ENCODE assay signal across 10 mouse cellular contexts in the genomic region with DNA sequence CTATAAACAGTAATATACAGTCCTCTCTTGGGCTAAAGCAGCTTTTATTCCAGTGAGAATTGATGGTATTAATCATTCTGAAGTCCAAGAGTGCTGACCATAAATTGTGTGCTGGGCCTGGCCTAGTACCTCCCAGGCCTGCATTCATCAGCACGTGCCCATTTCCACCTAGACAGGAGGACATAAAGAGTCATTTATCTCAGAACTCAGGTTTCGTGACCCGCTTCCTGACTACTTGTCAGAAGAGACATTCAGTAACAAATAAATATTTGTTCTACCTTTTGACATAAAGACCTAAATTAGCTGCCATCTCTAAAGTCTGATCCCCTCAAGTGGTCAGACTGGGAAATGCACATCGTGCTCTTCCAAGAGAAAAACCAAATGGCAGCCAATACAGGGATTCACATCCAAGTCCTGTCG.
DNase-seq lines count a peak whose midpoint lies in the region; ATAC-seq and TF ChIP-seq lines count a peak whose summit lies in the region.
"Had no signal": no experiment of that assay in that cellular context is flagged by ENCODE, and none has a peak within 500 bp of the region (broad histone marks: within the 10 kb centered on the region; RNA-seq: fewer than 3 reads in every experiment).

No protein-coding gene starts in this region.

- H3K36me3 ChIP-seq in midbrain, embryonic 14.5 days (ENCODE audit: control insufficient read depth, insufficient read depth, low read length): no peaks in the 10 kb centered on the region
- no peaks in the 10 kb centered on the region for H3K36me3 ChIP-seq in midbrain, embryonic 16.5 days (ENCODE audit: control insufficient read depth, insufficient read depth, low read length)
- H3K36me3 ChIP-seq in intestine, postnatal 0 days (ENCODE audit: control insufficient read depth, insufficient read depth): no peaks in the 10 kb centered on the region
- H3K36me3 ChIP-seq in stomach, embryonic 14.5 days (ENCODE audit: control insufficient read depth, insufficient read depth, low read length): no peaks in the 10 kb centered on the region
- H3K36me3 ChIP-seq: limb, embryonic 15.5 days had no signal

- H3K9me3 ChIP-seq in midbrain, embryonic 14.5 days (ENCODE audit: control insufficient read depth, low read length): no peaks in the 10 kb centered on the region
- no peaks in the 10 kb centered on the region for H3K9me3 ChIP-seq in midbrain, embryonic 16.5 days (replicated peaks; ENCODE audit: control insufficient read depth, low read length, poor library complexity, severe bottlenecking)
- H3K9me3 ChIP-seq in intestine, postnatal 0 days (ENCODE audit: control insufficient read depth): no peaks in the 10 kb centered on the region
- no peaks in the 10 kb centered on the region for H3K9me3 ChIP-seq in stomach, embryonic 14.5 days (ENCODE audit: control insufficient read depth, low read depth, low read length)
- H3K9me3 ChIP-seq: limb, embryonic 15.5 days had no signal

- TF ChIP-seq CTCF in intestine, postnatal 0 days (IDR thresholded peaks at IDR 0.05; ENCODE audit: low read depth): peak; percentile 56

- H3K4me1 ChIP-seq in midbrain, embryonic 14.5 days (ENCODE audit: control insufficient read depth, insufficient read depth, low read length): no peaks in the 10 kb centered on the region
- no peaks in the 10 kb centered on the region for H3K4me1 ChIP-seq in midbrain, embryonic 16.5 days (ENCODE audit: control insufficient read depth, insufficient read depth, low read length)
- H3K4me1 ChIP-seq in intestine, postnatal 0 days (replicated peaks; ENCODE audit: control insufficient read depth, insufficient read depth, low read length): no peaks in the 10 kb centered on the region
- H3K4me1 ChIP-seq in stomach, embryonic 14.5 days (ENCODE audit: control insufficient read depth, insufficient read depth, low read length): no peaks in the 10 kb centered on the region
- H3K4me1 ChIP-seq: limb, embryonic 15.5 days had no signal

- no peak overlapping the region for H3K27ac ChIP-seq in midbrain, embryonic 14.5 days (replicated peaks; ENCODE audit: low read depth, low read length)
- H3K27ac ChIP-seq in midbrain, embryonic 16.5 days (ENCODE audit: low read length): no peak overlapping the region
- H3K27ac ChIP-seq in intestine, postnatal 0 days (ENCODE audit: low read depth, low read length): no peak overlapping the region
- H3K27ac ChIP-seq in stomach, embryonic 14.5 days (ENCODE audit: low read length): no peak overlapping the region
- H3K27ac ChIP-seq: limb, embryonic 15.5 days had no signal

- WGBS in midbrain, embryonic 14.5 days: 45% methylated on average over 5 of the region's 5 CpGs
- WGBS in midbrain, embryonic 16.5 days: 51% methylated on average over 5 of the region's 5 CpGs
- 33% methylated on average over 5 of the region's 5 CpGs for WGBS in intestine, postnatal 0 days
- 9% methylated on average over 5 of the region's 5 CpGs for WGBS in stomach, embryonic 14.5 days

- no peak overlapping the region for H3K9ac ChIP-seq in midbrain, embryonic 14.5 days (replicated peaks; ENCODE audit: low read length)
- no peak overlapping the region for H3K9ac ChIP-seq in midbrain, embryonic 16.5 days (ENCODE audit: low read depth, low read length)
- H3K9ac ChIP-seq in intestine, postnatal 0 days (ENCODE audit: low read depth, low read length): no peak overlapping the region
- H3K9ac ChIP-seq in stomach, embryonic 14.5 days (replicated peaks; ENCODE audit: low read depth, low read length): no peak overlapping the region
- H3K9ac ChIP-seq: limb, embryonic 15.5 days had no signal

- intact Hi-C loops in left cerebral cortex, postnatal 4 days (cut with DNase I): no loop called here

- peak; percentile 17 to 69 for DNase-seq in adrenal gland, adult (ENCODE audit: inconsistent age in 2 of 2, low spot score in 1 of 2)
- DNase-seq in adrenal gland, adult 8-10 months: no peak
- DNase-seq in midbrain, embryonic 14.5 days: peak; percentile 62
- no peak for DNase-seq in thymus, postnatal 4 days
- DNase-seq in left cerebral cortex, postnatal 4 days: no peak

- no peak overlapping the region for H3K4me3 ChIP-seq in midbrain, embryonic 14.5 days (replicated peaks; ENCODE audit: low read depth, low read length)
- H3K4me3 ChIP-seq in midbrain, embryonic 16.5 days (ENCODE audit: low read depth, low read length): no peak overlapping the region
- H3K4me3 ChIP-seq in intestine, postnatal 0 days (ENCODE audit: low read depth, low read length): no peak overlapping the region
- no peak overlapping the region for H3K4me3 ChIP-seq in stomach, embryonic 14.5 days (ENCODE audit: low read depth, low read length)
- H3K4me3 ChIP-seq: erythroblast, embryonic 14.5 days; limb, embryonic 15.5 days had no signal

- no peaks in the 10 kb centered on the region for H3K27me3 ChIP-seq in midbrain, embryonic 14.5 days (ENCODE audit: control insufficient read depth, insufficient read depth, low read length)
- H3K27me3 ChIP-seq in midbrain, embryonic 16.5 days (ENCODE audit: control insufficient read depth, insufficient read depth, low read depth, low read length): no peaks in the 10 kb centered on the region
- H3K27me3 ChIP-seq in intestine, postnatal 0 days (replicated peaks; ENCODE audit: control insufficient read depth, insufficient read depth, low read length): no peaks in the 10 kb centered on the region
- H3K27me3 ChIP-seq in stomach, embryonic 14.5 days (ENCODE audit: control insufficient read depth, insufficient read depth, low read length): no peaks in the 10 kb centered on the region
- H3K27me3 ChIP-seq: limb, embryonic 15.5 days had no signal

- no peak for ATAC-seq in midbrain, embryonic 14.5 days (ENCODE audit: low FRiP score, low TSS enrichment)
- no peak for ATAC-seq in midbrain, embryonic 16.5 days
- no peak for ATAC-seq in intestine, postnatal 0 days
- peak; percentile 58; the same call in 1 of the 2 replicates for ATAC-seq in stomach, embryonic 14.5 days (ENCODE audit: insufficient number of reproducible peaks, insufficient read depth, low FRiP score, low read depth)

- H3K4me2 ChIP-seq in midbrain, embryonic 14.5 days (ENCODE audit: low read length): no peak overlapping the region
- H3K4me2 ChIP-seq in midbrain, embryonic 16.5 days (ENCODE audit: low read length): no peak overlapping the region
- no peak overlapping the region for H3K4me2 ChIP-seq in intestine, postnatal 0 days (replicated peaks; ENCODE audit: low read depth)
- H3K4me2 ChIP-seq in stomach, embryonic 14.5 days (replicated peaks; ENCODE audit: low read depth, low read length): no peak overlapping the region
- H3K4me2 ChIP-seq: limb, embryonic 15.5 days had no signal

Comparison
In these comparisons a context has a peak if more than half of its experiments do, and no peak if none do; other contexts are left out.
1. DNase-seq: peak in adrenal gland, adult (2 of 2) and midbrain, embryonic 14.5 days (single experiment); none in adrenal gland, adult 8-10 months (single experiment), thymus, postnatal 4 days (single experiment) and left cerebral cortex, postnatal 4 days (single experiment).